ENCODE assay signal across 10 mouse cellular contexts in genomic region chr13:102958273-102959270, GRCm38 (mm10).
DNase-seq lines count a peak whose midpoint lies in the region; ATAC-seq and TF ChIP-seq lines count a peak whose summit lies in the region.
"Had no signal": no experiment of that assay in that cellular context is flagged by ENCODE, and none has a peak within 500 bp of the region (broad histone marks: within the 10 kb centered on the region; RNA-seq: fewer than 3 reads in every experiment).

No protein-coding gene starts in this region.

- 49% methylated on average over 19 of the region's 19 CpGs for WGBS in kidney, embryonic 14.5 days
- WGBS in embryonic facial prominence, embryonic 11.5 days = 48% methylated on average over 19 of the region's 19 CpGs
- 41% methylated on average over 19 of the region's 19 CpGs for WGBS in hindbrain, postnatal 0 days
- WGBS in neural tube, embryonic 12.5 days = 50% methylated on average over 19 of the region's 19 CpGs

- H3K4me3 ChIP-seq in kidney, embryonic 14.5 days (ENCODE audit: low read length) = peak overlapping the region; percentile 27
- H3K4me3 ChIP-seq in embryonic facial prominence, embryonic 11.5 days (ENCODE audit: low read depth, low read length) = no peak overlapping the region
- peak overlapping the region; percentile 45 for H3K4me3 ChIP-seq in hindbrain, postnatal 0 days (ENCODE audit: low read length)
- peak overlapping the region; percentile 26 for H3K4me3 ChIP-seq in neural tube, embryonic 12.5 days

- H3K27me3 ChIP-seq in kidney, embryonic 14.5 days (ENCODE audit: control insufficient read depth, insufficient read depth, low read length) = no peaks in the 10 kb centered on the region
- no peaks in the 10 kb centered on the region for H3K27me3 ChIP-seq in embryonic facial prominence, embryonic 11.5 days (ENCODE audit: control insufficient read depth, insufficient read depth, low read length)
- no peaks in the 10 kb centered on the region for H3K27me3 ChIP-seq in hindbrain, postnatal 0 days (ENCODE audit: insufficient read depth, low read length)
- H3K27me3 ChIP-seq in neural tube, embryonic 12.5 days (replicated peaks) = no peaks in the 10 kb centered on the region

- DNase-seq in kidney, adult 18-20 months = no peak
- no peak for DNase-seq in embryonic facial prominence, embryonic 11.5 days (ENCODE audit: low spot score)
- DNase-seq in hindbrain, postnatal 0 days (ENCODE audit: low spot score) = no peak
- no peak for DNase-seq in embryo, embryonic 11 days
- no peak for DNase-seq in layer of hippocampus, adult 9-10 months (ENCODE audit: low spot score)
- no peak for DNase-seq in adrenal gland, postnatal 4 days (ENCODE audit: low spot score in 2 of 2)
- DNase-seq: thymus, postnatal 4 days had no signal

- H3K36me3 ChIP-seq in kidney, embryonic 14.5 days (ENCODE audit: control insufficient read depth, insufficient read depth, low read length) = no peaks in the 10 kb centered on the region
- H3K36me3 ChIP-seq in embryonic facial prominence, embryonic 11.5 days (replicated peaks; ENCODE audit: control insufficient read depth, insufficient read depth, low read depth, low read length) = no peaks in the 10 kb centered on the region
- no peaks in the 10 kb centered on the region for H3K36me3 ChIP-seq in hindbrain, postnatal 0 days (ENCODE audit: insufficient read depth, low read length)
- H3K36me3 ChIP-seq in neural tube, embryonic 12.5 days = no peaks in the 10 kb centered on the region
- H3K36me3 ChIP-seq: G1E had no signal

- H3K9ac ChIP-seq in kidney, embryonic 14.5 days (ENCODE audit: low read depth, low read length) = no peak overlapping the region
- H3K9ac ChIP-seq in embryonic facial prominence, embryonic 11.5 days (replicated peaks; ENCODE audit: low read length) = no peak overlapping the region
- peak overlapping the region; percentile 45 for H3K9ac ChIP-seq in hindbrain, postnatal 0 days (replicated peaks; ENCODE audit: low read length)
- H3K9ac ChIP-seq in neural tube, embryonic 12.5 days = no peak overlapping the region

- ATAC-seq in kidney, embryonic 14.5 days (ENCODE audit: low FRiP score, low TSS enrichment) = no peak
- no peak for ATAC-seq in embryonic facial prominence, embryonic 11.5 days (replicated peaks; ENCODE audit: insufficient number of reproducible peaks, low FRiP score, low TSS enrichment, low read depth)
- ATAC-seq in hindbrain, postnatal 0 days = peak; percentile 38
- peak; percentile 35; the same call in 1 of the 2 replicates for ATAC-seq in neural tube, embryonic 12.5 days (ENCODE audit: low FRiP score, low read depth)

- no peak for TF ChIP-seq CTCF in hindbrain, postnatal 0 days (IDR thresholded peaks at IDR 0.05; ENCODE audit: low read depth)

- no peak overlapping the region; the same call in 1 of the 2 replicates for H3K27ac ChIP-seq in kidney, embryonic 14.5 days (ENCODE audit: low read depth, low read length)
- H3K27ac ChIP-seq in embryonic facial prominence, embryonic 11.5 days (replicated peaks; ENCODE audit: low read depth, low read length) = no peak overlapping the region
- peak overlapping the region; percentile 70 for H3K27ac ChIP-seq in hindbrain, postnatal 0 days
- H3K27ac ChIP-seq in neural tube, embryonic 12.5 days = no peak overlapping the region

- H3K4me2 ChIP-seq in kidney, embryonic 14.5 days (replicated peaks; ENCODE audit: low read depth, low read length) = peak overlapping the region; percentile 48
- peak overlapping the region; percentile 44 for H3K4me2 ChIP-seq in embryonic facial prominence, embryonic 11.5 days (ENCODE audit: low read depth, low read length)
- H3K4me2 ChIP-seq in hindbrain, postnatal 0 days (ENCODE audit: low read depth, low read length) = peak overlapping the region; percentile 72
- H3K4me2 ChIP-seq in neural tube, embryonic 12.5 days (replicated peaks) = peak overlapping the region; percentile 71

- H3K4me1 ChIP-seq in kidney, embryonic 14.5 days (ENCODE audit: control insufficient read depth, insufficient read depth, low read length) = 0 out of 2 replicates have a peak, but pooled peaks cover 3% of the 10 kb centered on the region
- H3K4me1 ChIP-seq in embryonic facial prominence, embryonic 11.5 days (ENCODE audit: control insufficient read depth, insufficient read depth, low read length) = no peaks in the 10 kb centered on the region
- no peaks in the 10 kb centered on the region for H3K4me1 ChIP-seq in hindbrain, postnatal 0 days (ENCODE audit: insufficient read depth, low read length)
- H3K4me1 ChIP-seq in neural tube, embryonic 12.5 days = peaks cover 10% of the 10 kb centered on the region

- no peaks in the 10 kb centered on the region for H3K9me3 ChIP-seq in kidney, embryonic 14.5 days (ENCODE audit: control insufficient read depth, low read length)
- H3K9me3 ChIP-seq in embryonic facial prominence, embryonic 11.5 days (replicated peaks; ENCODE audit: control insufficient read depth, low read length) = no peaks in the 10 kb centered on the region
- no peaks in the 10 kb centered on the region for H3K9me3 ChIP-seq in hindbrain, postnatal 0 days (ENCODE audit: low read length)
- no peaks in the 10 kb centered on the region for H3K9me3 ChIP-seq in neural tube, embryonic 12.5 days
- H3K9me3 ChIP-seq: G1E had no signal

Comparison
In these comparisons a context has a peak if more than half of its experiments do, and no peak if none do; other contexts are left out.
1. ATAC-seq: peak in hindbrain, postnatal 0 days (single experiment) and neural tube, embryonic 12.5 days (single experiment); none in kidney, embryonic 14.5 days (single experiment) and embryonic facial prominence, embryonic 11.5 days (single experiment).
2. Peak in every context shown above with its lines, with median percentiles within 50 percentile points of each other: H3K4me2 ChIP-seq.